Mouse (Mus musculus) forebrain, embryonic 13.5 days (tissue): ENCODE measurements at regions not wholly inside any gene's neighbourhood (a gene's known extent, or its start where the extent isn't known, plus 50 kb on each side); places are given as distances from the start of the nearest gene placed in this dataset.

ENCODE experiments used
- ATAC-seq: fragments of 200-750 bp; cut with Nextera tagmentation; 2 replicates; pipeline ENCODE4 v1.8.0; 2017
- H3K27ac ChIP-seq: fragments of 300-500 bp; sonication (generic); 2 replicates; pipeline ENCODE4 v1.5.1; 2015; ENCODE audit warnings: inconsistent platforms, mild to moderate bottlenecking, moderate library complexity
- H3K27me3 ChIP-seq: fragments of 300-500 bp; sonication (generic); 2 replicates; pipeline ENCODE4 v1.6.1; 2015; ENCODE audit warnings: mild to moderate bottlenecking, inconsistent platforms
- H3K36me3 ChIP-seq: fragments of 300-500 bp; sonication (generic); 2 replicates; pipeline ENCODE4 v1.6.1; 2015; ENCODE audit warnings: mild to moderate bottlenecking, inconsistent platforms; ENCODE audit not compliant: poor library complexity, severe bottlenecking
- H3K4me1 ChIP-seq: fragments of 300-500 bp; sonication (generic); 2 replicates; pipeline ENCODE4 v1.6.1; 2015; ENCODE audit warnings: inconsistent platforms
- H3K4me2 ChIP-seq: fragments of 300-500 bp; sonication (generic); 2 replicates; pipeline ENCODE4 v1.6.1; 2015; ENCODE audit warnings: inconsistent platforms, mild to moderate bottlenecking, moderate library complexity
- H3K4me3 ChIP-seq: fragments of 300-500 bp; sonication (generic); 2 replicates; pipeline ENCODE4 v1.5.1; 2015; ENCODE audit warnings: mild to moderate bottlenecking, inconsistent platforms
- H3K9ac ChIP-seq: fragments of 300-500 bp; sonication (generic); 2 replicates; pipeline ENCODE4 v1.6.1; 2015; ENCODE audit warnings: mild to moderate bottlenecking, inconsistent platforms
- H3K9me3 ChIP-seq: fragments of 300-500 bp; sonication (generic); replicated peaks from 2 replicates; pipeline ENCODE4 v1.6.1; 2016; ENCODE audit warnings: inconsistent platforms
- WGBS: fragments of 180-500 bp; shearing (Covaris S2); methylation state at CpG from one replicate; pipeline ENCODE4 v1.1.7; 2015; 5-methylcytosine and 5-hydroxymethylcytosine counted together

DNA sequence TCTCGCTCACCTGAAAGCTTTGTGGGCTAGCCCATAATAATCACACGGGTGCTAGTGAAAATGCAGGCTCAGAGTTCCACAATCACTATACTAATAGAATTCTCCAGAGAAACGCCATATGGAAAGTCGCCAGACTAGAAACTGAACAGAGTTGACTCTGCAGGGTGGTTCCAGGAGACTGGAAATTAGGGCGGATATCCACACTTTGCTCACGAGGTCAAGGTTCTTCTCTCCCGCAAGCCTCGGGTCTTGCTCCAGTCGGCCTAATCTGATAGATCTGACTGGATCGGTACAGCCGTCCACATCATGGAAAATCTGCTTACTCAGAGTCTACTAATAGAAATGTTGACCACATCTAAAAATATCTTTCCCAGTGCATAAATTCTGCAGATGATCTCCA, 61.6 kb upstream of the Sfrp2 start:
- Histone ChIP-seq H3K4me2 (no peak overlapping the region), H3K9me3 (no peaks in the 10 kb centered on the region), H3K4me3 (no peak overlapping the region), H3K4me1 (no peaks in the 10 kb centered on the region), H3K36me3 (no peaks in the 10 kb centered on the region), H3K27ac (no peak overlapping the region), H3K9ac (no peak overlapping the region), H3K27me3 (no peaks in the 10 kb centered on the region)
- WGBS, result 95% methylated on average over 11 of the region's 11 CpGs
- no peak for ATAC-seq

GRCm38 (mm10) chr3:83705253-83705652, 60.9 kb upstream of the Sfrp2 start:
- Histone ChIP-seq H3K4me3 (no peak overlapping the region), H3K36me3 (no peaks in the 10 kb centered on the region), H3K9me3 (no peaks in the 10 kb centered on the region), H3K4me1 (no peaks in the 10 kb centered on the region), H3K4me2 (no peak overlapping the region), H3K9ac (no peak overlapping the region), H3K27ac (no peak overlapping the region), H3K27me3 (no peaks in the 10 kb centered on the region)
- no peak for ATAC-seq
- WGBS, result 98% methylated on average over 6 of the region's 6 CpGs

- H3K9ac ChIP-seq, result no peak overlapping the region
- WGBS, result 74% methylated on average over 13 of the region's 13 CpGs
- H3K27ac ChIP-seq, result no peak overlapping the region
- H3K9me3 ChIP-seq, result no peaks in the 10 kb centered on the region
- H3K4me1 ChIP-seq, result no peaks in the 10 kb centered on the region
- H3K27me3 ChIP-seq, result no peaks in the 10 kb centered on the region
- no peak overlapping the region for H3K4me2 ChIP-seq
- ATAC-seq, result no peak
- H3K4me3 ChIP-seq, result no peak overlapping the region
- no peaks in the 10 kb centered on the region for H3K36me3 ChIP-seq
Measured at GRCm38 (mm10) chr3:83706531-83707243, 59.4 kb upstream of the Sfrp2 start.

DNA sequence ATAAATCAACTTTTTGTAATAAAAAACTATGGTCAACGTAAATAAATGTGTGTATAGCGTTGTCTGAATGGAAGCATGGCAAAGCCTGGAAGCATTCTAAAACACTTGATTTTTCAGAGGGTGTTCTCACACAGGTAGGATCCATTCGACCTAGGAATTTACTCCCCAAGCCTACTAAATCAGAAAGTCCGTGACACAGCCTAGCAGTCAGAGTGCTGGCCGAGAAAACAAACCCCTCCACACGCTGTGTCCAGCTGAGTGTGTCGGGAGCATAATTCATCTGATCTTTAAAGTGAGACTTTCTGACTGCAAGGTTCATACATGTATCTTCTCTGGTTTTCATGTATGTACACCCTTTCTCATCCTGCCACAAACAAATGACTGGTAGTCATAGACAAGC, 58.8 kb upstream of the Sfrp2 start:
- Histone ChIP-seq H3K27ac (no peak overlapping the region), H3K4me1 (no peaks in the 10 kb centered on the region), H3K9ac (no peak overlapping the region), H3K9me3 (no peaks in the 10 kb centered on the region), H3K36me3 (no peaks in the 10 kb centered on the region), H3K4me3 (no peak overlapping the region), H3K4me2 (no peak overlapping the region), H3K27me3 (no peaks in the 10 kb centered on the region)
- ATAC-seq, result no peak
- WGBS, result 89% methylated on average over 7 of the region's 7 CpGs

- no peak overlapping the region for H3K9ac ChIP-seq
- no peaks in the 10 kb centered on the region for H3K9me3 ChIP-seq
- H3K4me1 ChIP-seq, result no peaks in the 10 kb centered on the region
- WGBS, result 89% methylated on average over 3 of the region's 4 CpGs
- no peak for ATAC-seq
- no peak overlapping the region for H3K4me2 ChIP-seq
- H3K36me3 ChIP-seq, result no peaks in the 10 kb centered on the region
- H3K27me3 ChIP-seq, result no peaks in the 10 kb centered on the region
- H3K4me3 ChIP-seq, result no peak overlapping the region
- no peak overlapping the region for H3K27ac ChIP-seq
Measured at GRCm38 (mm10) chr3:83708973-83709372, 57.1 kb upstream of the Sfrp2 start.

GRCm38 (mm10) chr3:83709531-83709930, 56.6 kb upstream of the Sfrp2 start:
- Histone ChIP-seq H3K9ac (no peak overlapping the region), H3K36me3 (no peaks in the 10 kb centered on the region), H3K27ac (no peak overlapping the region), H3K4me2 (no peak overlapping the region), H3K9me3 (no peaks in the 10 kb centered on the region), H3K27me3 (no peaks in the 10 kb centered on the region), H3K4me3 (no peak overlapping the region), H3K4me1 (no peaks in the 10 kb centered on the region)
- ATAC-seq, result no peak
- WGBS, result 79% methylated on average over 1 of the region's 1 CpGs

DNA sequence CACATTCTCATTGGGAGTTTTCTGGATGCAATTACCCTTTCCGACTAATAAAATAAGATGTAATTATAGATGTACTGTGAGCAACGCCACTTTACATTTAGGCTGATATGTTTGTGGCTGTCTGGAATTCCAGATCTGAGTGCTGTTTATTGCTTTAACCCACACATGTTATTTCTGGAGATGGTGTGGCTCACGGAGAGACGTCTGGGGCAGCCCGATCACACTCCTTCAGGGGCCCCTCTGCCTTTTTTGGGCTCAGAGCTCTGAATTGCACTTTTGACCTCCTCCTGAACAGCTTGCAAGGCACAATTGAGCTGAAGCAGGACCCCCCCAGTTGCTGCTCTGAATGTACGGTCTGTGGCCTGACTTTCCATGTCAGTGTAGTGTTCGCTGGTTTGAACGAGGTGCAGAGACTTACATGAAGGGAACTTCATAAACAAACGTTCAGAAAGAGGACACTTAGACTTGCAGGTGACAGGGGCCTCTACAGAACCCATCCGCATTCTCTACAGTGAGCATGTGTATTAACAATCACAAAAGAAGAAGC, 55.1 kb upstream of the Sfrp2 start:
- Histone ChIP-seq H3K4me2 (no peak overlapping the region), H3K27me3 (no peaks in the 10 kb centered on the region), H3K27ac (no peak overlapping the region), H3K4me3 (no peak overlapping the region), H3K36me3 (no peaks in the 10 kb centered on the region), H3K9me3 (no peaks in the 10 kb centered on the region), H3K4me1 (no peaks in the 10 kb centered on the region), H3K9ac (no peak overlapping the region)
- 61% methylated on average over 10 of the region's 10 CpGs for WGBS
- ATAC-seq, result no peak

- Histone ChIP-seq H3K4me1 (no peaks in the 10 kb centered on the region), H3K27ac (no peak overlapping the region), H3K4me2 (no peak overlapping the region), H3K36me3 (no peaks in the 10 kb centered on the region), H3K27me3 (no peaks in the 10 kb centered on the region), H3K9me3 (no peaks in the 10 kb centered on the region), H3K9ac (no peak overlapping the region), H3K4me3 (no peak overlapping the region)
- 88% methylated on average over 2 of the region's 2 CpGs for WGBS
- no peak for ATAC-seq
Measured at GRCm38 (mm10) chr3:83712355-83712754, 53.8 kb upstream of the Sfrp2 start.

- Histone ChIP-seq H3K36me3 (no peaks in the 10 kb centered on the region), H3K4me2 (no peak overlapping the region), H3K4me3 (no peak overlapping the region), H3K9ac (no peak overlapping the region), H3K27ac (no peak overlapping the region), H3K27me3 (no peaks in the 10 kb centered on the region), H3K9me3 (no peaks in the 10 kb centered on the region), H3K4me1 (no peaks in the 10 kb centered on the region)
- ATAC-seq, result no peak
- WGBS, result 52% methylated on average over 6 of the region's 6 CpGs
Measured at GRCm38 (mm10) chr3:83714572-83714971, 51.5 kb upstream of the Sfrp2 start.
